Mouse (Mus musculus) testis, adult 2 months (tissue): ENCODE results near the gene Stim1.

Experiments used
- CTCF ChIP-seq: fragments of 200-500 bp; IDR thresholded peaks from 2 replicates; pipeline ENCODE4 v1.5.1; 2012; ENCODE audit warnings: low read depth, mild to moderate bottlenecking, inconsistent platforms, low read length, moderate library complexity; ENCODE audit not compliant: control insufficient read depth, insufficient read depth, insufficient replicate concordance
- POLR2A ChIP-seq: fragments of 200-500 bp; IDR thresholded peaks from 2 replicates; pipeline ENCODE4 v1.6.1; 2012; ENCODE audit warnings: low read depth, mild to moderate bottlenecking, inconsistent platforms, low read length, moderate library complexity; ENCODE audit not compliant: control insufficient read depth

DNA sequence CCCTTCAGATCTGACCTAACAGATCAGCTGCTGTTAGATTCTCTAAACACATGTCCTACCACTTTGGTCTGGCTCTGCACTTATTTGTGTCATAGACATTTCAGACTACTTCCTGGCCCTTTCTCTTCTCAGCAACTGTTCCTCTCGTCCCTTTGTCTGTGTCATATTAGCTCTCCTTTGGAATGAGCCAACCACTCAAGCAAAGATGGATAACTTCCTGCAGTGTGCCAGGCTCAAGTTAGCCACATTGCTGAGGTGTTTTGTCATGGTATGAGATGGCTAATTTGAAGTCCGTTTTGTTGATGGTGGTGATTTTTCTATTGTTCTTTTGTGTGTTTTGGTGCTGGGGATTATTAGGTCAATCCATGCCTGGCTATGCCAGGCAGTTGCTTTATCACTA, 93.7 kb downstream of the Stim1 start:
- TF ChIP-seq CTCF (no peak), POLR2A (no peak)
